Comparison of ENCODE assay signal across 10 mouse cellular contexts in the genomic region with DNA sequence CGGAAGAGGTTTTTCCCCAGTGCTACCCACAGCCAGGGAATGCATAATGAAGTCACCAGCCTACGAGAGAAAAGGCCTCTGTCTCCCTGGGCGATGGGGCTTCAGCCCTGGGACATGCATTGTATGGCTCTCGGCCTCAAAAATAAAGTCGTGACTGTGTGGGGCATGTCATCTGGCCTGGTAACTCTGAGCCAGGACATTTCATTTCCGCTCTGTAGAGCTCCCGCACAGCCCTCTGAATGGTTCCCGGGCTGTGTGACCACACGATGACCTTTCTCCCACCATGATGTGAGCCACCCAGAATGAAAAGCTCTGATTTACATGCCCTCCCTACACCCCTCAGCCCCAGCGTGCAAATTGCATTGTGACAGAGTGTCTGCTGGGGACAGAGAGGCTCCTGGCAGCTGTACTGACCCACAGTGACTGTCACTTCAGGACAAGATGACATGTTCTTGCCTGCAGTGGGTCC. TPM values are rescaled to one million over a fixed set of nuclear protein-coding genes. Genes with fewer than 3 reads are reported as not detected.
DNase-seq lines count a peak whose midpoint lies in the region; ATAC-seq and TF ChIP-seq lines count a peak whose summit lies in the region.
"Had no signal": no experiment of that assay in that cellular context is flagged by ENCODE, and none has a peak within 500 bp of the region (broad histone marks: within the 10 kb centered on the region; RNA-seq: fewer than 3 reads in every experiment).

No protein-coding gene starts in this region.

- ATAC-seq in hindbrain, embryonic 13.5 days (ENCODE audit: low FRiP score): peak; percentile 94
- no peak for ATAC-seq in heart, embryonic 12.5 days (ENCODE audit: insufficient number of reproducible peaks, low FRiP score)

- peak; percentile 33 for DNase-seq in lung, postnatal 10 days
- no peak for DNase-seq in lung, postnatal 25 days (ENCODE audit: low spot score)
- peak; percentile 77 for DNase-seq in midbrain, embryonic 10.5 days (ENCODE audit: low spot score)
- DNase-seq in right cerebral cortex, postnatal 4 days: peak; percentile 8
- DNase-seq in thymus, adult 2 months: no peak
- no peak for DNase-seq in kidney, postnatal 10 days

- no peak overlapping the region for H3K9ac ChIP-seq in hindbrain, embryonic 13.5 days
- H3K9ac ChIP-seq in heart, embryonic 12.5 days: no peak overlapping the region

- TF ChIP-seq POLR2A in thymus, adult 2 months (IDR thresholded peaks at IDR 0.05; ENCODE audit: control insufficient read depth, extremely low read depth, insufficient read depth, low read length, poor library complexity): no peak

- H3K36me3 ChIP-seq in hindbrain, embryonic 13.5 days: no peaks in the 10 kb centered on the region
- no peaks in the 10 kb centered on the region for H3K36me3 ChIP-seq in midbrain, embryonic 10.5 days
- no peaks in the 10 kb centered on the region for H3K36me3 ChIP-seq in thymus, adult 2 months (ENCODE audit: control insufficient read depth, insufficient read depth, low read length)
- no peaks in the 10 kb centered on the region for H3K36me3 ChIP-seq in heart, embryonic 12.5 days

- no peak for TF ChIP-seq CTCF in thymus, adult 2 months (IDR thresholded peaks at IDR 0.05; ENCODE audit: borderline replicate concordance, control insufficient read depth, extremely low read depth, insufficient read depth, low read length, poor library complexity)

- 10% methylated on average over 10 of the region's 10 CpGs for WGBS in hindbrain, embryonic 13.5 days
- WGBS in midbrain, embryonic 10.5 days: 20% methylated on average over 10 of the region's 10 CpGs
- WGBS in thymus, adult 2 months: 91% methylated on average over 10 of the region's 10 CpGs
- WGBS in heart, embryonic 12.5 days: 68% methylated on average over 10 of the region's 10 CpGs

- peaks cover 12% of the 10 kb centered on the region for H3K4me1 ChIP-seq in hindbrain, embryonic 13.5 days (replicated peaks)
- H3K4me1 ChIP-seq in midbrain, embryonic 10.5 days: peaks cover 18% of the 10 kb centered on the region
- no peaks in the 10 kb centered on the region for H3K4me1 ChIP-seq in thymus, adult 2 months (replicated peaks; ENCODE audit: control insufficient read depth, insufficient read depth, low read length)
- H3K4me1 ChIP-seq in heart, embryonic 12.5 days (replicated peaks): no peaks in the 10 kb centered on the region

- H3K27me3 ChIP-seq in hindbrain, embryonic 13.5 days: 0 out of 2 replicates have a peak, but pooled peaks cover 15% of the 10 kb centered on the region
- peaks cover 92% of the 10 kb centered on the region for H3K27me3 ChIP-seq in midbrain, embryonic 10.5 days (ENCODE audit: low read depth, poor library complexity, severe bottlenecking)
- H3K27me3 ChIP-seq in thymus, adult 2 months (ENCODE audit: control insufficient read depth, insufficient read depth, low read length): no peaks in the 10 kb centered on the region
- H3K27me3 ChIP-seq in heart, embryonic 12.5 days (replicated peaks): no peaks in the 10 kb centered on the region

- H3K9me3 ChIP-seq in hindbrain, embryonic 13.5 days: no peaks in the 10 kb centered on the region
- no peaks in the 10 kb centered on the region for H3K9me3 ChIP-seq in midbrain, embryonic 10.5 days (replicated peaks)
- peaks cover 4% of the 10 kb centered on the region; the same call in 1 of the 2 replicates for H3K9me3 ChIP-seq in heart, embryonic 12.5 days (replicated peaks)

- no peak overlapping the region for H3K4me3 ChIP-seq in hindbrain, embryonic 13.5 days
- 0 out of 2 replicates have a peak overlapping the region, but pooled peaks have one; percentile 7 for H3K4me3 ChIP-seq in midbrain, embryonic 10.5 days
- no peak overlapping the region for H3K4me3 ChIP-seq in thymus, adult 2 months (ENCODE audit: control insufficient read depth, insufficient read depth, low read length)
- no peak overlapping the region for H3K4me3 ChIP-seq in heart, embryonic 12.5 days
- H3K4me3 ChIP-seq: erythroblast, embryonic 14.5 days; myocyte had no signal

- H3K4me2 ChIP-seq in hindbrain, embryonic 13.5 days: no peak overlapping the region
- H3K4me2 ChIP-seq in heart, embryonic 12.5 days: no peak overlapping the region

- peak overlapping the region; percentile 35; the same call in 1 of the 2 replicates for H3K27ac ChIP-seq in hindbrain, embryonic 13.5 days
- peak overlapping the region; percentile 24 for H3K27ac ChIP-seq in midbrain, embryonic 10.5 days (replicated peaks)
- H3K27ac ChIP-seq in thymus, adult 2 months (ENCODE audit: control insufficient read depth, insufficient read depth, low read length): no peak overlapping the region
- H3K27ac ChIP-seq in heart, embryonic 12.5 days (ENCODE audit: poor library complexity, severe bottlenecking): no peak overlapping the region

RNA-seq across cellular contexts. Expression of a gene that starts 53.8 kb away (rescaled TPM):
- polyA plus RNA-seq in hindbrain, embryonic 13.5 days (2015; fragmentation: Nextera tagmentation; extraction: Ambion mirVana): 48.4 and 51.3 TPM in 2 replicates
- polyA plus RNA-seq in midbrain, embryonic 10.5 days (2016; fragmentation: Nextera tagmentation; extraction: Ambion mirVana): 16.6 and 23.2 TPM in 2 replicates
- 3.9 and 4.3 TPM in 2 replicates for polyA plus RNA-seq in thymus, adult 2 months (2012; rRNA removed)
- polyA plus RNA-seq in heart, embryonic 12.5 days (2016; fragmentation: Nextera tagmentation; extraction: Ambion mirVana): 16.3 and 16.6 TPM in 2 replicates

Comparison
In these comparisons a context has a peak if more than half of its experiments do, and no peak if none do; other contexts are left out.
1. DNase-seq: peak in lung, postnatal 10 days (single experiment), midbrain, embryonic 10.5 days (single experiment) and right cerebral cortex, postnatal 4 days (single experiment); none in lung, postnatal 25 days (single experiment), thymus, adult 2 months (single experiment) and kidney, postnatal 10 days (single experiment).
2. H3K27ac ChIP-seq: peak in hindbrain, embryonic 13.5 days (single experiment) and midbrain, embryonic 10.5 days (single experiment); none in thymus, adult 2 months (single experiment) and heart, embryonic 12.5 days (single experiment).